Mouse (Mus musculus) liver, embryonic 14.5 days (tissue): ENCODE data around the gene Meiob. TPM values are rescaled to one million over a fixed set of nuclear protein-coding genes. Genes with fewer than 3 reads are reported as not detected.

Experiments
- ATAC-seq: fragments of 200-750 bp; cut with Nextera tagmentation; 2 replicates; pipeline ENCODE4 v1.8.0; 2017; ENCODE audit warnings: moderate number of reproducible peaks, mild to moderate bottlenecking, moderate library complexity; ENCODE audit not compliant: insufficient read depth
- DNase-seq, 3 experiments: peaks; one replicate each; pipeline ENCODE4 v3.0.0-alpha.2; 2012 to 2013; ENCODE audit warnings: low read depth in 3 of 3, low spot score in 3 of 3
- H3K27ac ChIP-seq: fragments of 300-500 bp; sonication (generic); 2 replicates; pipeline ENCODE4 v1.5.1; 2014; ENCODE audit warnings: moderate library complexity, mild to moderate bottlenecking, control low read depth, inconsistent platforms
- H3K27me3 ChIP-seq: fragments of 300-500 bp; sonication (generic); 2 replicates; pipeline ENCODE4 v1.6.1; 2014; ENCODE audit warnings: mild to moderate bottlenecking, low read length, moderate library complexity; ENCODE audit not compliant: control insufficient read depth, insufficient read depth
- H3K36me3 ChIP-seq: fragments of 300-500 bp; sonication (generic); replicated peaks from 2 replicates; pipeline ENCODE4 v1.6.1; 2014; ENCODE audit warnings: low read depth; ENCODE audit not compliant: control insufficient read depth, insufficient read depth
- H3K4me1 ChIP-seq, 2 experiments: fragments of 200-500 bp in 1 of 2; fragments of 300-500 bp in 1 of 2; sonication (generic) in 1 of 2; replicated peaks; 2 replicates each; pipeline ENCODE4 v1.6.1; 2012 to 2014; ENCODE audit warnings: antibody characterized with exemption in 1 of 2, inconsistent platforms in 1 of 2, low read length in 1 of 2; ENCODE audit not compliant: control insufficient read depth in 2 of 2, insufficient read depth in 2 of 2
- H3K4me2 ChIP-seq: fragments of 300-500 bp; sonication (generic); 2 replicates; pipeline ENCODE4 v1.6.1; 2014; ENCODE audit warnings: low read depth, mild to moderate bottlenecking, control low read depth, moderate library complexity
- H3K4me3 ChIP-seq, 2 experiments: fragments of 200-500 bp in 1 of 2; fragments of 300-500 bp in 1 of 2; sonication (generic) in 1 of 2; 2 replicates each; pipeline ENCODE4 v1.5.1; 2012 to 2014; ENCODE audit warnings: low read depth in 2 of 2, low read length in 2 of 2, mild to moderate bottlenecking in 2 of 2, control low read depth in 1 of 2, inconsistent platforms in 1 of 2, moderate library complexity in 1 of 2; ENCODE audit not compliant: insufficient read depth in 1 of 2
- H3K9ac ChIP-seq: fragments of 300-500 bp; sonication (generic); replicated peaks from 2 replicates; pipeline ENCODE4 v1.6.1; 2014; ENCODE audit warnings: mild to moderate bottlenecking, control low read depth, moderate library complexity
- H3K9me3 ChIP-seq: fragments of 300-500 bp; sonication (generic); 2 replicates; pipeline ENCODE4 v1.6.1; 2016; ENCODE audit warnings: low read length, mixed read lengths; ENCODE audit not compliant: control insufficient read depth
- CTCF ChIP-seq: IDR thresholded peaks from 2 replicates; pipeline ENCODE4 v1.5.1; 2016; ENCODE audit warnings: antibody characterized with exemption, low read depth, control low read depth
- EP300 ChIP-seq: IDR thresholded peaks from 2 replicates; pipeline ENCODE4 v1.6.1; 2016; ENCODE audit warnings: antibody characterized with exemption, low read depth
- WGBS: fragments of 180-500 bp; shearing (Covaris S2); extraction: QIAGEN DNeasy Blood & Tissue Kit; methylation state at CpG from one replicate; pipeline ENCODE4 v1.1.7; 2014; ENCODE audit not compliant: insufficient replicate concordance; 5-methylcytosine and 5-hydroxymethylcytosine counted together
- polyA plus RNA-seq, 2 experiments: library from polyadenylated mRNA; depleted of rRNA in 1 of 2; stranded (reverse) in 1 of 2; unstranded in 1 of 2; fragments of >200 nt; fragmentation: Nextera tagmentation in 1 of 2; extraction: Ambion mirVana in 1 of 2; gene quantifications; 2 replicates each; pipeline versions ENCODE4 v1.2.1 to v1.2.3; 2012 to 2014

The Meiob gene
- polyA plus RNA-seq, 2 experiments = 0.65 to 0.90 TPM

DNA sequence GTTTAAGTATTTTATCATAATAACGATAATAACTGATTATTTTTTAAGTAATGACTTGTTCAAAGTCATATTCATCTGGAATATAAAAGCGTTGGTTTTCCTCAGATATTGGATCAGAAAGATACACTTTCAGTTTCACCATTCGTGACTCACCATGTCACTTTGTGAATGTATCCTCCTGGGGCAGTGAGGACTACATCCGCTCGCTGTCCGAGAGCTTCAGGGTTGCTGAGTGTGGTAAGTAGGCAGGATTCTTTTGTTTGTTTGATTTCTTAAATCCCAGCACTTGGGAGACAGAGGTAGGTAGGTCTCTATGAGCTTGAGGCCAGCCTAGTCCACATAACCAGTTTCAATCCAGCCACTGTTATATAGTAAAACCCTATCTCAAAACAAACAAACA, 14.1 kb downstream of the Meiob start:
- DNase-seq (no peak), ATAC-seq (no peak)
- TF ChIP-seq CTCF = no peak
- TF ChIP-seq EP300 = no peak
- Histone ChIP-seq H3K4me2 (no peak overlapping the region), H3K4me1 (peaks cover 5 to 7% of the 10 kb centered on the region in 2 experiments), H3K9ac (no peak overlapping the region), H3K4me3 (no peak overlapping the region), H3K9me3 (no peaks in the 10 kb centered on the region), H3K36me3 (no peaks in the 10 kb centered on the region), H3K27me3 (no peaks in the 10 kb centered on the region; the same call in 1 of the 2 replicates), H3K27ac (no peak overlapping the region)
- 49% methylated on average over 6 of the region's 6 CpGs for WGBS

DNA sequence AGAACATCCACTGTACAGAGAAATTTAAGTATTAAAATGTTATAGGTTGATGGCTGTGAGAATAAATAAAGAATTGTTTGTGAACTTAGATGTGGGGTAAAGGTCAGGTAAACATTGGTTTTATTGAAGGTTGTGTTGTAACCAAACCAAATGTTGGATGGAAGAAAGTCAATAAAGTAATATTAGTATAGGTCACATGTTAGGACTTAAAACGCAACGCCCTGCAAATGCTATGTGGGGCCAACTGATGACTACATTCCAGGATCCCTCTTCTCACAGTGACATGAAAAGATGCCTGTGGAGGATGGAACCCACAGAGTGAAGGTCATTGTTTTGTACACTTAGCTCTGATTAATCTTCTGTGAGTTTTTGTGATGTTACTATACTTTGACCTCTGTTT, 15.4 kb downstream of the Meiob start:
- Histone ChIP-seq H3K9ac (no peak overlapping the region), H3K9me3 (no peaks in the 10 kb centered on the region), H3K4me1 (peaks cover 5 to 6% of the 10 kb centered on the region in 2 experiments), H3K27me3 (no peaks in the 10 kb centered on the region; the same call in none of the 2 replicates), H3K36me3 (no peaks in the 10 kb centered on the region), H3K4me3 (no peak overlapping the region), H3K4me2 (no peak overlapping the region), H3K27ac (no peak overlapping the region)
- no peak for DNase-seq
- WGBS = 45% methylated on average over 2 of the region's 2 CpGs
- no peak for TF ChIP-seq CTCF
- no peak for TF ChIP-seq EP300
- ATAC-seq = no peak

- Histone ChIP-seq H3K27me3 (no peaks in the 10 kb centered on the region; the same call in none of the 2 replicates), H3K9me3 (no peaks in the 10 kb centered on the region), H3K9ac (no peak overlapping the region), H3K4me3 (no peak overlapping the region), H3K36me3 (no peaks in the 10 kb centered on the region), H3K27ac (no peak overlapping the region), H3K4me2 (no peak overlapping the region), H3K4me1 (no peaks in the 10 kb centered on the region)
- ATAC-seq (no peak), DNase-seq (no peak)
- TF ChIP-seq CTCF (no peak), EP300 (no peak)
- WGBS = 36% methylated on average over 3 of the region's 3 CpGs
Observed at GRCm38 (mm10) chr17:24821351-24822280, 17.5 kb downstream of the Meiob start.

DNA sequence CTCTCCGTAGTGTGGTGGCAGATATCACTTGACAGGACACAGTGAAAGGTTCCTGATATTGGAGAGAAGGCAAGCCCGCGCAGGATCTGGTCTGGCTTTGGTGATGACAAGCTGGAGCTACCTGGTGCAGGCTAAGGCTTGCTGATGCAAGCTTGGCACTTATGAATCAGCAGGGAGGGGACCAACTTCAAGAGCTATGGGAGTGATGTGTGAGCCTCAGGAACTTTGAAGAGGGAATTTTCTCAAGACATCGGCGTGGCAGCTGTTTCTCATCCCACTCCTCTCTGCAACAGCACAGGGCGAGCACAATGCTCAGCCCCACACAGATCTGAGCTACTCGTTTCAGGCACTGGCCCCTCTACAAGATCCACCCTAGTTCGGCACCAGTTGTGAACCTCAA, 35.8 kb downstream of the Meiob start, which contains the start of gene Hagh:
TSS of gene Hagh (plus strand) at position 302 of the 400 bp plus-strand sequence.
- Histone ChIP-seq H3K4me3 (no peak within 1 kb of the TSS), H3K36me3 (no peaks in the 10 kb centered on the region), H3K27me3 (no peaks in the 10 kb centered on the region; the same call in 1 of the 2 replicates), H3K9me3 (no peaks in the 10 kb centered on the region), H3K4me2 (no peak within 1 kb of the TSS), H3K27ac (no peak within 1 kb of the TSS), H3K9ac (no peak within 1 kb of the TSS), H3K4me1 (no peaks in the 10 kb centered on the region)
- no peak for DNase-seq
- TF ChIP-seq CTCF (no peak), EP300 (no peak)
- no peak for ATAC-seq
- 66% methylated on average over 8 of the region's 8 CpGs for WGBS

- Histone ChIP-seq H3K36me3 (no peaks in the 10 kb centered on the region), H3K27me3 (no peaks in the 10 kb centered on the region; the same call in 1 of the 2 replicates), H3K4me1 (no peaks in the 10 kb centered on the region), H3K4me3 (no peak overlapping the region), H3K4me2 (no peak overlapping the region), H3K9ac (no peak overlapping the region), H3K27ac (no peak overlapping the region), H3K9me3 (no peaks in the 10 kb centered on the region)
- WGBS = 36% methylated on average over 5 of the region's 5 CpGs
- DNase-seq = no peak
- TF ChIP-seq EP300 = no peak
- no peak for TF ChIP-seq CTCF
- ATAC-seq = no peak
Observed at GRCm38 (mm10) chr17:24840341-24840740, 36.3 kb downstream of the Meiob start.
